ENCODE assay signal across 8 mouse cellular contexts in genomic region chr1:127679498-127680133, GRCm38 (mm10). TPM values are rescaled to one million over a fixed set of nuclear protein-coding genes. Genes with fewer than 3 reads are reported as not detected.
DNase-seq lines count a peak whose midpoint lies in the region; ATAC-seq and TF ChIP-seq lines count a peak whose summit lies in the region.

Tmem163 (minus strand) TSS chr1:127679548.

- ATAC-seq in embryonic facial prominence, embryonic 13.5 days (ENCODE audit: insufficient number of reproducible peaks, insufficient read depth, low FRiP score, low TSS enrichment, low read depth) = no peak
- 0 out of 2 replicates have a peak, but pooled peaks have one; percentile 13 for ATAC-seq in hindbrain, embryonic 16.5 days
- no peak for ATAC-seq in liver, embryonic 11.5 days (replicated peaks; ENCODE audit: low FRiP score)

- H3K9ac ChIP-seq in embryonic facial prominence, embryonic 13.5 days = no peak within 1 kb of the TSS
- peak within 1 kb of the TSS; percentile 70; the same call in 1 of the 2 replicates for H3K9ac ChIP-seq in hindbrain, embryonic 16.5 days (ENCODE audit: low read depth, low read length)
- H3K9ac ChIP-seq in liver, embryonic 11.5 days (ENCODE audit: low read depth, low read length) = no peak within 1 kb of the TSS

- TF ChIP-seq CTCF in left cerebral cortex, adult 2 months (IDR thresholded peaks at IDR 0.05) = peak; percentile 68

- H3K27me3 ChIP-seq in embryonic facial prominence, embryonic 13.5 days = peaks cover 68% of the 10 kb centered on the region
- no peaks in the 10 kb centered on the region; the same call in none of the 2 replicates for H3K27me3 ChIP-seq in hindbrain, embryonic 16.5 days (replicated peaks; ENCODE audit: control insufficient read depth, insufficient read depth, low read length)
- H3K27me3 ChIP-seq in liver, embryonic 11.5 days (replicated peaks; ENCODE audit: control insufficient read depth, insufficient read depth, low read length) = peaks cover 50% of the 10 kb centered on the region

- intact Hi-C loops in left cerebral cortex, adult 2 months (cut with DNase I) = loop anchor here (1.0 to 5.0 kb wide), 2 partner anchors 88 to 179 kb away; no protein-coding TSS in a partner anchor

- H3K4me3 ChIP-seq in left cerebral cortex, adult 2 months = no peak within 1 kb of the TSS
- H3K4me3 ChIP-seq in embryonic facial prominence, embryonic 13.5 days = no peak within 1 kb of the TSS; the same call in 1 of the 2 replicates
- peak within 1 kb of the TSS; percentile 65 for H3K4me3 ChIP-seq in hindbrain, embryonic 16.5 days (ENCODE audit: low read length)
- no peak within 1 kb of the TSS for H3K4me3 ChIP-seq in liver, embryonic 11.5 days (ENCODE audit: low read depth, low read length)

- DNase-seq in left cerebral cortex, adult 2 months (ENCODE audit: extremely low spot score in 1 of 2, low spot score in 2 of 2) = peak; percentile 15 to 31
- DNase-seq in left cerebral cortex, adult 11 months (ENCODE audit: low spot score) = no peak
- peak; percentile 7 for DNase-seq in adrenal gland, adult 8-10 months
- peak; percentile 52 for DNase-seq in liver, embryonic 11.5 days (ENCODE audit: low spot score)
- DNase-seq in natural killer cell, adult 2 months (ENCODE audit: low spot score in 2 of 2) = peak; percentile 44 to 64
- peak; percentile 73 for DNase-seq in thymus, postnatal 4 days

- H3K4me2 ChIP-seq in embryonic facial prominence, embryonic 13.5 days = peak within 1 kb of the TSS; percentile 98; the same call in 1 of the 2 replicates
- peak within 1 kb of the TSS; percentile 85 for H3K4me2 ChIP-seq in hindbrain, embryonic 16.5 days (ENCODE audit: low read length)
- peak within 1 kb of the TSS; percentile 97 for H3K4me2 ChIP-seq in liver, embryonic 11.5 days

- no peaks in the 10 kb centered on the region for H3K9me3 ChIP-seq in embryonic facial prominence, embryonic 13.5 days
- H3K9me3 ChIP-seq in hindbrain, embryonic 16.5 days (ENCODE audit: control insufficient read depth, low read length) = no peaks in the 10 kb centered on the region
- no peaks in the 10 kb centered on the region for H3K9me3 ChIP-seq in liver, embryonic 11.5 days (ENCODE audit: control insufficient read depth, low read length)

- no peaks in the 10 kb centered on the region for H3K36me3 ChIP-seq in embryonic facial prominence, embryonic 13.5 days
- H3K36me3 ChIP-seq in hindbrain, embryonic 16.5 days (ENCODE audit: control insufficient read depth, insufficient read depth, low read length) = no peaks in the 10 kb centered on the region
- H3K36me3 ChIP-seq in liver, embryonic 11.5 days (ENCODE audit: control insufficient read depth, insufficient read depth, low read length) = no peaks in the 10 kb centered on the region

- 16% methylated on average over 18 of the region's 18 CpGs for WGBS in embryonic facial prominence, embryonic 13.5 days
- WGBS in hindbrain, embryonic 16.5 days = 10% methylated on average over 18 of the region's 18 CpGs
- 23% methylated on average over 18 of the region's 18 CpGs for WGBS in liver, embryonic 11.5 days

- H3K27ac ChIP-seq in left cerebral cortex, adult 2 months = no peak within 1 kb of the TSS
- H3K27ac ChIP-seq in embryonic facial prominence, embryonic 13.5 days = no peak within 1 kb of the TSS
- peak within 1 kb of the TSS; percentile 42 for H3K27ac ChIP-seq in hindbrain, embryonic 16.5 days (ENCODE audit: low read depth, low read length)
- no peak within 1 kb of the TSS for H3K27ac ChIP-seq in liver, embryonic 11.5 days (ENCODE audit: low read depth, low read length)

- peaks cover 27% of the 10 kb centered on the region for H3K4me1 ChIP-seq in embryonic facial prominence, embryonic 13.5 days
- H3K4me1 ChIP-seq in hindbrain, embryonic 16.5 days (ENCODE audit: control insufficient read depth, insufficient read depth, low read depth, low read length) = peaks cover 9% of the 10 kb centered on the region; the same call in 1 of the 2 replicates
- peaks cover 7% of the 10 kb centered on the region for H3K4me1 ChIP-seq in liver, embryonic 11.5 days (replicated peaks; ENCODE audit: control insufficient read depth, insufficient read depth, low read length)

RNA-seq across cellular contexts. Expression of gene Tmem163, which starts in this region (rescaled TPM):
- total RNA-seq in left cerebral cortex, adult 2 months (2021) = 10 to 100 TPM; 18.0 to 20.0 TPM
- total RNA-seq in adrenal gland, adult 8-10 months (2022) = 1 to 10 TPM in 2 of 4 experiments, not detected in 2; 1.6 TPM
- 8.8 and 9.4 TPM in 2 replicates for polyA plus RNA-seq in embryonic facial prominence, embryonic 13.5 days (2015; fragmentation: Nextera tagmentation; extraction: Ambion mirVana)
- 49.0 and 50.5 TPM in 2 replicates for polyA plus RNA-seq in hindbrain, embryonic 16.5 days (2015; fragmentation: Nextera tagmentation; extraction: Ambion mirVana)
- 1.1 and 1.7 TPM in 2 replicates for polyA plus RNA-seq in liver, embryonic 11.5 days (2014; fragmentation: Nextera tagmentation; extraction: Ambion mirVana)

Comparison
In these comparisons a context has a peak if more than half of its experiments do, and no peak if none do; other contexts are left out.
1. RNA of gene Tmem163 (total RNA-seq): 18.0 to 20.0 TPM in left cerebral cortex, adult 2 months; 1.6 TPM in adrenal gland, adult 8-10 months; every median in the first group is over 4 times any median in the second.
2. Peak in every context shown above with its lines, with median percentiles within 50 percentile points of each other: H3K4me2 ChIP-seq.